Mouse (Mus musculus): ENCODE data around the gene Tmem123. TPM values are rescaled to one million over a fixed set of nuclear protein-coding genes. Genes with fewer than 3 reads are reported as not detected.

The Tmem123 gene
- total RNA-seq (2021), result 100 to 1,000 TPM in 1 of 2 experiments, 10 to 100 TPM in 1; 84.2 to 106 TPM
- long read RNA-seq, experiment 1, transcript Tmem123-201 (5 exons, 2,907 nt), result major isoform, 55 of 78 reads
- long read RNA-seq, experiment 1, partial matches to known transcripts, result 8 of 78 reads
- long read RNA-seq, experiment 1, other reads (novel, unspliced or antisense), result 14 of 78 reads
- long read RNA-seq, experiment 2, transcript Tmem123-201 (5 exons, 2,907 nt), result major isoform, 61 of 70 reads
- long read RNA-seq, experiment 2, partial matches to known transcripts, result 4 of 70 reads
- long read RNA-seq, experiment 2, other reads (novel, unspliced or antisense), result 5 of 70 reads

GRCm38 (mm10) chr9:7763614-7764300, at the start of gene Tmem123:
TSS of gene Tmem123 (plus strand) at chr9:7764041.
- DNase-seq, result peak; percentile 100

GRCm38 (mm10) chr9:7714062-7714907, 49.6 kb upstream of the Tmem123 start:
- DNase-seq, result peak; percentile 48

GRCm38 (mm10) chr9:7714908-7715175, 49.0 kb upstream of the Tmem123 start:
- DNase-seq, result no peak

GRCm38 (mm10) chr9:7721543-7721942, 42.3 kb upstream of the Tmem123 start:
- DNase-seq, result no peak

- no peak for DNase-seq
These were observed 34.8 kb upstream of the Tmem123 start for GRCm38 (mm10) chr9:7728997-7729396.

- no peak for DNase-seq
These were observed 21.1 kb upstream of the Tmem123 start for GRCm38 (mm10) chr9:7742696-7743095.

- DNase-seq, result no peak
These were observed 19.7 kb upstream of the Tmem123 start for GRCm38 (mm10) chr9:7744156-7744555.

GRCm38 (mm10) chr9:7748881-7749280, 15.0 kb upstream of the Tmem123 start:
- DNase-seq, result no peak

GRCm38 (mm10) chr9:7749537-7749936, 14.3 kb upstream of the Tmem123 start:
- DNase-seq, result peak; percentile 60

- DNase-seq, result no peak
These were observed 7.9 kb upstream of the Tmem123 start for GRCm38 (mm10) chr9:7755889-7756423.

GRCm38 (mm10) chr9:7761906-7762455, 1.9 kb upstream of the Tmem123 start:
- DNase-seq, result no peak

GRCm38 (mm10) chr9:7762741-7763140, 1.1 kb upstream of the Tmem123 start:
- no peak for DNase-seq

GRCm38 (mm10) chr9:7764463-7764871, 626 bp downstream of the Tmem123 start:
- peak; percentile 74 for DNase-seq

GRCm38 (mm10) chr9:7765236-7765635, 1.4 kb downstream of the Tmem123 start:
- DNase-seq, result no peak

GRCm38 (mm10) chr9:7766582-7766981, 2.7 kb downstream of the Tmem123 start:
- DNase-seq, result no peak

GRCm38 (mm10) chr9:7767526-7767925, 3.7 kb downstream of the Tmem123 start:
- no peak for DNase-seq

GRCm38 (mm10) chr9:7769081-7769480, 5.2 kb downstream of the Tmem123 start:
- no peak for DNase-seq

GRCm38 (mm10) chr9:7769491-7769890, 5.7 kb downstream of the Tmem123 start:
- DNase-seq, result no peak

- DNase-seq, result no peak
These were observed 8.5 kb downstream of the Tmem123 start for GRCm38 (mm10) chr9:7772361-7772760.

GRCm38 (mm10) chr9:7772773-7773454, 9.1 kb downstream of the Tmem123 start:
- DNase-seq, result no peak

GRCm38 (mm10) chr9:7773686-7774085, 9.8 kb downstream of the Tmem123 start:
- DNase-seq, result no peak

- DNase-seq, result no peak
These were observed 10.7 kb downstream of the Tmem123 start for GRCm38 (mm10) chr9:7774538-7774937.
